Mouse (Mus musculus): ENCODE results near the gene Pygl.

- TF ChIP-seq CTCF (IDR thresholded peaks at IDR 0.05; ENCODE audit: extremely low read depth, insufficient read depth, low read length) (no peak), POLR2A (IDR thresholded peaks at IDR 0.05; ENCODE audit: extremely low read depth, insufficient read depth, low read length) (no peak)
These were observed 8.5 kb upstream of the Pygl start for GRCm38 (mm10) chr12:70239741-70240140.

All from cortical plate, adult 2 months (tissue).